Mouse (Mus musculus): ENCODE measurements around the gene Gm44965. TPM values are rescaled to one million over a fixed set of nuclear protein-coding genes. Genes with fewer than 3 reads are reported as not detected.

Gene Gm44965
- polyA plus RNA-seq, 1 experiment from 2014 or later, result not detected

DNA sequence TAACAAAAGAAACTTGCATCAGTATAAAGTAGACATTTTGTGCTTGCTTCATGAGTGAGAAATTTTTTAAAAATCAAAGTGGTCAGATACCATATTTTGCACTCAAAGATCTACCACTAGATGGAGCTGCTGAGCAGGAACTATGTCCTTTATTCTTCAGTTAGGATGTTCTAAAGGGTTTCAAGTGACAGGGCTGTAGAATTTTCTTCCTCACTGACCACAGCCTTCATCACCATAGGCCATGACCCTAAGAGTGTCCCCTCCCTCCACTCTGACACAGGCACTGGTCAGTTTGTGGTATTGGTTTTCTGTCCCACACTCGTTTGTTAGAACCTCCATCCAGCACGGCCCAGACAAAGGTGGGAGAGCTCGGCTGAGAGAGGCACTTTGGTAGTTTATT is 11.7 kb upstream of the Gm44965 start:
- Histone ChIP-seq H3K4me1 (replicated peaks) (no peaks in the 10 kb centered on the region), H3K9me3 (replicated peaks) (0 out of 2 replicates have a peak, but pooled peaks cover 5% of the 10 kb centered on the region), H3K4me3 (replicated peaks) (no peak overlapping the region), H3K27ac (no peak overlapping the region), H3K4me2 (no peak overlapping the region), H3K9ac (no peak overlapping the region), H3K36me3 (no peaks in the 10 kb centered on the region), H3K27me3 (no peaks in the 10 kb centered on the region)
- 70% methylated on average over 3 of the region's 3 CpGs for WGBS (ENCODE audit: insufficient replicate concordance)
- DNase-seq (no peak), ATAC-seq (ENCODE audit: low read depth) (no peak)

GRCm38 (mm10) chr6:48589194-48589750 is 4.5 kb upstream of the Gm44965 start, which contains the start of gene Gm45021:
Gene Gm45021 (plus strand): TSS chr6:48589610.
- H3K36me3 ChIP-seq, result no peaks in the 10 kb centered on the region
- H3K4me1 ChIP-seq (replicated peaks), result peaks cover 23% of the 10 kb centered on the region
- H3K27ac ChIP-seq, result no peak within 1 kb of the TSS
- no peaks in the 10 kb centered on the region for H3K27me3 ChIP-seq
- ATAC-seq (ENCODE audit: low read depth) (no peak), DNase-seq (no peak)
- 21% methylated on average over 6 of the region's 6 CpGs for WGBS (ENCODE audit: insufficient replicate concordance)
- no peak within 1 kb of the TSS for H3K4me2 ChIP-seq
- H3K9ac ChIP-seq, result no peak within 1 kb of the TSS
- no peak within 1 kb of the TSS for H3K4me3 ChIP-seq (replicated peaks)
- 0 out of 2 replicates have a peak, but pooled peaks cover 5% of the 10 kb centered on the region for H3K9me3 ChIP-seq (replicated peaks)

- 0 out of 2 replicates have a peak, but pooled peaks cover 5% of the 10 kb centered on the region for H3K9me3 ChIP-seq (replicated peaks)
- H3K4me3 ChIP-seq (replicated peaks), result no peak overlapping the region
- no peaks in the 10 kb centered on the region for H3K27me3 ChIP-seq
- 0 out of 2 replicates have a peak overlapping the region, but pooled peaks have one; percentile 51 for H3K27ac ChIP-seq
- peaks cover 37% of the 10 kb centered on the region for H3K4me1 ChIP-seq (replicated peaks)
- WGBS (ENCODE audit: insufficient replicate concordance), result 79% methylated on average over 3 of the region's 3 CpGs
- DNase-seq (no peak), ATAC-seq (ENCODE audit: low read depth) (no peak)
- no peak overlapping the region for H3K4me2 ChIP-seq
- no peak overlapping the region for H3K9ac ChIP-seq
- peaks cover 9% of the 10 kb centered on the region for H3K36me3 ChIP-seq
These were observed 2.4 kb upstream of the Gm44965 start for GRCm38 (mm10) chr6:48591221-48591845.

DNA sequence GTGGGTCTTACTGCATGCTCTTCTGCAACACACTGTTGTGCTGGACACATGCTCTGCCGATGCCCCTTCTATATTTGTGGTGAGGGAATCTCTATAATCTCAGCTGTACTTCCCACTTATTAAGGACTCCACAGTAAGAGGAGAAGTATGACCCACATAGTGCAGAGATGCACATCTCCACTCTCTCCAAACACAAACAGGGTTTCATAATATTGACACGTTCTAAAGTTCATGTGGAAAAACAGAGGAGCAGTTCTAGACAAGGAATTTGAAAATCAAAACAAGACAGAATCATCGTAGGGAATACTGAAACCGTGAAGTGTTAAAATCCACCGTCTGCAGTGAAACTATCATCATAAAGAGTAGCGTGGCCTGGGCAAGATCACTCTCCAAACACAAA is 1.9 kb upstream of the Gm44965 start:
- DNase-seq (no peak), ATAC-seq (ENCODE audit: low read depth) (no peak)
- no peak overlapping the region for H3K4me3 ChIP-seq (replicated peaks)
- H3K4me1 ChIP-seq (replicated peaks), result peaks cover 37% of the 10 kb centered on the region
- H3K9me3 ChIP-seq (replicated peaks), result 0 out of 2 replicates have a peak, but pooled peaks cover 8% of the 10 kb centered on the region
- H3K4me2 ChIP-seq, result no peak overlapping the region
- H3K36me3 ChIP-seq, result peaks cover 14% of the 10 kb centered on the region
- no peak overlapping the region for H3K27ac ChIP-seq
- no peaks in the 10 kb centered on the region for H3K27me3 ChIP-seq
- WGBS (ENCODE audit: insufficient replicate concordance), result 61% methylated on average over 6 of the region's 6 CpGs
- H3K9ac ChIP-seq, result no peak overlapping the region

GRCm38 (mm10) chr6:48594043-48594738 is 450 bp downstream of the Gm44965 start:
- H3K9me3 ChIP-seq (replicated peaks), result peaks cover 12% of the 10 kb centered on the region; the same call in 1 of the 2 replicates
- DNase-seq (no peak), ATAC-seq (ENCODE audit: low read depth) (peak; percentile 10)
- H3K36me3 ChIP-seq, result peaks cover 37% of the 10 kb centered on the region
- H3K27me3 ChIP-seq, result no peaks in the 10 kb centered on the region
- peak overlapping the region; percentile 79 for H3K4me2 ChIP-seq
- peak overlapping the region; percentile 76 for H3K9ac ChIP-seq
- peaks cover 48% of the 10 kb centered on the region for H3K4me1 ChIP-seq (replicated peaks)
- peak overlapping the region; percentile 58 for H3K27ac ChIP-seq
- H3K4me3 ChIP-seq (replicated peaks), result peak overlapping the region; percentile 69
- 1% methylated on average over 27 of the region's 41 CpGs for WGBS (ENCODE audit: insufficient replicate concordance)

- Histone ChIP-seq H3K36me3 (peaks cover 47% of the 10 kb centered on the region), H3K4me3 (replicated peaks) (peak overlapping the region; percentile 69), H3K27me3 (no peaks in the 10 kb centered on the region), H3K9me3 (replicated peaks) (peaks cover 12% of the 10 kb centered on the region; the same call in 1 of the 2 replicates), H3K4me1 (replicated peaks) (peaks cover 57% of the 10 kb centered on the region), H3K27ac (no peak overlapping the region), H3K9ac (peak overlapping the region; percentile 76; the same call in 1 of the 2 replicates), H3K4me2 (peak overlapping the region; percentile 79)
- 32% methylated on average over 1 of the region's 1 CpGs for WGBS (ENCODE audit: insufficient replicate concordance)
- DNase-seq (no peak), ATAC-seq (ENCODE audit: low read depth) (no peak)
These were observed 1.5 kb downstream of the Gm44965 start for GRCm38 (mm10) chr6:48595278-48595677.

DNA sequence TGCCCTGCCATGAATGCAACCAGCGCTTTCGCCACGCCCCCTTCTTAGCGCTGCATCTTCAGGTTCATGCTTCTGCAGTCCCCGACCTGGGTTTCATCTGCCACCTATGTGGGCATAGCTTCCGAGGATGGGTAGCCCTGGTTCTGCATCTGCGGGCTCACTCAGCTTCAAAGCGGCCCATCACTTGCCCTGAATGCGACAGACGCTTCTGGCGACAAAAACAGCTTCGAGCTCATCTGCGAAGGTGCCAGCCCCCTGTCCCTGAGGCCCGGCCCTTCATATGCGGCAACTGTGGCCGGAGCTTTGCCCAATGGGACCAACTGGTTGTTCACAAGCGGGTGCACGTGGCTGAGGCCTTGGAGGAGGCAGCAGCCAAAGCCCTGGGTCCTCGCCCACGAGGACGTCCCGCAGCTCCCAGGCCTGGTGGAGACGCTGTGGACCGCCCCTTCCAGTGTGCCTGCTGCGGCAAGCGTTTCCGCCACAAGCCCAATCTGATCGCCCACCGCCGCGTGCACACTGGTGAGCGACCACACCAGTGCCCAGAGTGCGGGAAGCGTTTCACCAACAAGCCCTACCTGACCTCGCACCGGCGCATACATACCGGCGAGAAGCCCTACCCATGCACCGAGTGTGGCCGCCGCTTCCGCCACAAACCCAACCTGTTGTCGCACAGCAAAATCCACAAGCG is 2.9 kb downstream of the Gm44965 start:
- Histone ChIP-seq H3K4me3 (replicated peaks) (no peak overlapping the region), H3K27ac (no peak overlapping the region), H3K9ac (no peak overlapping the region), H3K4me2 (no peak overlapping the region), H3K4me1 (replicated peaks) (peaks cover 58% of the 10 kb centered on the region), H3K36me3 (peaks cover 47% of the 10 kb centered on the region), H3K27me3 (no peaks in the 10 kb centered on the region), H3K9me3 (replicated peaks) (peaks cover 12% of the 10 kb centered on the region; the same call in 1 of the 2 replicates)
- ATAC-seq (ENCODE audit: low read depth) (no peak), DNase-seq (no peak)
- WGBS (ENCODE audit: insufficient replicate concordance), result 89% methylated on average over 45 of the region's 45 CpGs

- Histone ChIP-seq H3K4me1 (replicated peaks) (peaks cover 59% of the 10 kb centered on the region), H3K36me3 (peaks cover 47% of the 10 kb centered on the region), H3K9me3 (replicated peaks) (peaks cover 12% of the 10 kb centered on the region; the same call in 1 of the 2 replicates), H3K4me2 (no peak overlapping the region), H3K9ac (no peak overlapping the region), H3K4me3 (replicated peaks) (no peak overlapping the region), H3K27ac (no peak overlapping the region), H3K27me3 (no peaks in the 10 kb centered on the region)
- ATAC-seq (ENCODE audit: low read depth) (no peak), DNase-seq (no peak)
- WGBS (ENCODE audit: insufficient replicate concordance), result 91% methylated on average over 27 of the region's 27 CpGs
These were observed 3.5 kb downstream of the Gm44965 start for GRCm38 (mm10) chr6:48597233-48597625.

- WGBS (ENCODE audit: insufficient replicate concordance), result 59% methylated on average over 1 of the region's 1 CpGs
- Histone ChIP-seq H3K4me3 (replicated peaks) (no peak overlapping the region), H3K27me3 (no peaks in the 10 kb centered on the region), H3K36me3 (peaks cover 44% of the 10 kb centered on the region), H3K27ac (no peak overlapping the region), H3K4me1 (replicated peaks) (peaks cover 45% of the 10 kb centered on the region), H3K9ac (no peak overlapping the region), H3K9me3 (replicated peaks) (peaks cover 12% of the 10 kb centered on the region; the same call in 1 of the 2 replicates), H3K4me2 (peak overlapping the region; percentile 95; the same call in 1 of the 2 replicates)
- ATAC-seq (ENCODE audit: low read depth) (no peak), DNase-seq (no peak)
These were observed 6.9 kb downstream of the Gm44965 start for GRCm38 (mm10) chr6:48600594-48600993.

DNA sequence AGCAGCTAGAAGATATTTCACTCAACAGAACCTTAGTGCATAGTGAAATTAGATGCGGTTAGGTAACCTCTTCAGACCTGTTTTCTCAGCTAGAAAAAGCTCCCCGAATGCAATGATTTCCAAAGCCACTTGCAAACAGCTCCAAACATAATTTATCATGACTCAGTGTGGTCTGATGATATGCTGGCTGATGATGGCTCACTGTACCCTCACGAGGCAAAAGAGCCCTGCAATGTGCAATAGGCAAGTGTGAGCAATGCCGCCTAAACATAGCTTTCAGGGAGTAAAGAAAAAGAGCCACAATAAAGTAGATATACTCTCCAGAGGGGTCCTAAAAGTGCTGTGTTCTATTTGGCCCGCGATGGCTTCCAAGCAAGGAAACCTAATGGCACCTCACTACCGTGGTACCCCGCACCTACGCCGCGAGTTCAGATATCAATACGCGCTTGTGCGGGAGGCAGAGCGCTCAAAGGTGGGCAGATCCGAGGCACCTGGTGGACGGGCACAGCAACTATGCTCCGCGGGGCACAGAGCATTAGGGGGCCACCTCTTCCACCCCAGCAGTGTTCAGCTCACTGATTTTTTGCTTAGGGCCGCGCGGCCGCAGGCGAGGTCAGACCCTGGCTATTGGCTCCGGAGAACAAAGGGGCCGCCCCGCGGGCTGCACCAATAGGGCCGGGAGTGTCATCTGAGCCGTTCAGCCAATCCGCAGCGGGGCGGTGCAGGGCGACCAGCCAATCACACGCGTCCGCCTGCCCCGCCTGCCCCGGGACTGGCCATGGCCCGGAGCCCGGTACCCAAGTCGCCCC is 7.7 kb downstream of the Gm44965 start, which contains the start of gene Zfp775:
Gene Zfp775, plus strand, starts transcription at position 793 of the 809 bp plus-strand sequence.
- H3K4me2 ChIP-seq, result peak within 1 kb of the TSS; percentile 95
- H3K9ac ChIP-seq, result peak within 1 kb of the TSS; percentile 72
- H3K36me3 ChIP-seq, result peaks cover 37% of the 10 kb centered on the region
- ATAC-seq (ENCODE audit: low read depth) (peak; percentile 99), DNase-seq (peak; percentile 90)
- H3K9me3 ChIP-seq (replicated peaks), result peaks cover 8% of the 10 kb centered on the region; the same call in 1 of the 2 replicates
- H3K27me3 ChIP-seq, result no peaks in the 10 kb centered on the region
- H3K27ac ChIP-seq, result peak within 1 kb of the TSS; percentile 75
- WGBS (ENCODE audit: insufficient replicate concordance), result 5% methylated on average over 42 of the region's 42 CpGs
- H3K4me1 ChIP-seq (replicated peaks), result peaks cover 45% of the 10 kb centered on the region
- peak within 1 kb of the TSS; percentile 72 for H3K4me3 ChIP-seq (replicated peaks)

Data from liver, embryonic 13.5 days (tissue).